Mouse (Mus musculus): ENCODE results near the gene Proser1. TPM values are rescaled to one million over a fixed set of nuclear protein-coding genes. Genes with fewer than 3 reads are reported as not detected.

The Proser1 gene
- total RNA-seq, 4 experiments from 2014 or later, result 14.7 to 31.5 (median 22.8) TPM

Other genes starting within 250 kb of the Proser1 start
- 10 to 100 TPM; 11.0 to 17.8 (median 14.9) TPM for gene Nhlrc3, start 334 bp upstream of the Proser1 start, total RNA-seq (2022)
- gene Stoml3, start 25.0 kb downstream of the Proser1 start, total RNA-seq (2022), result not detected
- under 1 TPM; 0.06 to 0.38 (median 0.18) TPM for gene Frem2, start 193.7 kb downstream of the Proser1 start, total RNA-seq (2022)

All from adrenal gland, adult 8-10 months (tissue).